Mouse (Mus musculus): ENCODE measurements around the gene Cul5. TPM values are rescaled to one million over a fixed set of nuclear protein-coding genes. Genes with fewer than 3 reads are reported as not detected.

The Cul5 gene
- polyA plus RNA-seq, 1 experiment from 2014 or later = 36.7 TPM

DNA sequence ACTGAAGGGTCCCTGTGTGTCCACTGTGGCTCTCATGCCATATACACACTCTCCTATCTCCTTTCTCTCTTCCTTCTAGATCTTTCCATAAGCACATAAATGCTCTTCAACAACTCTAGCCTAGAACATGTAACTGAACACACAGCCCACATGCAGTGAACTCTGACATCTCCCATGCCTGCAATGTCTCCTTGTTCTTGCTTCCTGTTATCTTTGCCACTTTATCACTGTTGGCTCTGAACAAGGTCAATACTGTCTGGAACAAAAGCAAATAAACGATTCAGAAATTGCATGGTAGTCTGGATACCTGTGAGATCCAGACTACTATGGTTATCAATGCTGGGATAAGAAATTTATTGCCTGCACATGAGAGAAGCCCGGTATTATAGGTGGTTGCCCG is 66.0 kb downstream of the Cul5 start:
- Histone ChIP-seq H3K4me2 (no peak overlapping the region), H3K27ac (replicated peaks) (no peak overlapping the region), H3K36me3 (no peaks in the 10 kb centered on the region), H3K27me3 (no peaks in the 10 kb centered on the region), H3K4me3 (no peak overlapping the region), H3K9ac (no peak overlapping the region), H3K4me1 (replicated peaks) (peaks cover 7% of the 10 kb centered on the region), H3K9me3 (no peaks in the 10 kb centered on the region)
- no peak for ATAC-seq (ENCODE audit: low FRiP score, low read depth)
- 88% methylated on average over 3 of the region's 3 CpGs for WGBS

DNA sequence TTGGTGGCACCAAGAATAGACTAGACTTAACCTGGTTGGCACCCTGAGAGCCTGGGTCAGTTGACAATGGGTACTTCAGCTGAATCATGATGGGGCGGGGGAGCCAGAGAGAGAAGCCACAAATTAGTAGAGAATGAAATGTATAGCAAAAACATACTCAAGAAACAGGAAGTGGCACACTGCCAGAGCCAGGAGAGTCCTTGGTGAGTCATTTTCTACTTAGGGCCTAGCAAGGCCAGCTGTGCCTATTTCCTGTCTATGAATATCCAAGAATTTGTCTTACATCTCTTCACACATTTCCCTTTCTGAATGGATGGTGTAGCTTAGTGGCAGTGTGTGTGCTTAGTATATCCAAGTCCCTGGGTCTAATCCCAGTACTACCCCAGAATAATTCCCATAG is 66.4 kb downstream of the Cul5 start:
- Histone ChIP-seq H3K9ac (no peak overlapping the region), H3K4me2 (no peak overlapping the region), H3K4me1 (replicated peaks) (0 out of 2 replicates have a peak, but pooled peaks cover 3% of the 10 kb centered on the region), H3K27me3 (no peaks in the 10 kb centered on the region), H3K27ac (replicated peaks) (no peak overlapping the region), H3K9me3 (no peaks in the 10 kb centered on the region), H3K36me3 (no peaks in the 10 kb centered on the region), H3K4me3 (no peak overlapping the region)
- WGBS = 88% methylated on average over 1 of the region's 1 CpGs
- no peak for ATAC-seq (ENCODE audit: low FRiP score, low read depth)

DNA sequence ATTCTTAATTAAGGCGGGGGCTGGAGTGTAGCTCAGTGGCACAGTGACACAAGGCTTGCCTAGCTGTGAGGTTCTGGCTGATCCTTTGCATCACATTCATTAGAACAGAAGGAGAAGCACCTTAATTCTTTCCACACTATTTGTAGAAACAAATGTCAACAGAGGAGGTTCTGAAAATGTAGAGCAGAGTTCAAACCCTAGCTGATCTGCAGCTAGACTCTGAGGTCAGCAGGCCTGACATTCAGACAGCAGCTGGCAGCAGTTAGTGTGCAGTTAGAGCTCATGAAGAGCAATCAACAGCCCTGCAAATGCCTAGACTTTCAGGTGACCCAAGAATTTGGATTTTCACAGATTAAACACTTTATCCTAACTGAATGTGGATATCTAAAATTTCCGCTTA is 68.3 kb downstream of the Cul5 start:
- peaks cover 8% of the 10 kb centered on the region; the same call in 1 of the 2 replicates for H3K36me3 ChIP-seq
- no peaks in the 10 kb centered on the region for H3K4me1 ChIP-seq (replicated peaks)
- 94% methylated on average over 2 of the region's 2 CpGs for WGBS
- H3K4me3 ChIP-seq = no peak overlapping the region
- ATAC-seq (ENCODE audit: low FRiP score, low read depth) = no peak
- H3K4me2 ChIP-seq = no peak overlapping the region
- H3K9ac ChIP-seq = no peak overlapping the region
- H3K27me3 ChIP-seq = no peaks in the 10 kb centered on the region
- H3K27ac ChIP-seq (replicated peaks) = no peak overlapping the region
- no peaks in the 10 kb centered on the region for H3K9me3 ChIP-seq

DNA sequence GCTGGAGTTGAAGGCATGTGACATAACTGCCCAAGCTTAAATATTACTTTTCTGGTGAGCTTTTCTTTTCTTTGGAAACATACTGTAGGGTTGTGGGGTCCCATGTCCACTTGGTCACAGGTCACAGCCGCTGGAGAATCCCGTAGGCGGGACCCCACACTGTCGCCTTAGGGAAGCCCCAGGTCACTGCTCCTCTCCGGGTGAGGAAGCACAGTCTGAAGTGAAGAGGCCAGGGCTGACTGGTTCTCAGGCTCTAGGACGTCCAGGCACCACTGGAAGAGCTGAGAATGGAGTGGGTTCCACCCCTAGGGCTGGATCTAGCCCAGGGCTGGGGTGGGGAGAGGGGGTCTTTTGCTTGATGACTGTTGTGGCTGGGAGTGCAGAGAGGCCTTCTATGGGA is 71.2 kb downstream of the Cul5 start:
- H3K4me2 ChIP-seq = no peak overlapping the region
- no peak overlapping the region for H3K9ac ChIP-seq
- no peaks in the 10 kb centered on the region for H3K9me3 ChIP-seq
- no peak for ATAC-seq (ENCODE audit: low FRiP score, low read depth)
- 72% methylated on average over 6 of the region's 6 CpGs for WGBS
- no peaks in the 10 kb centered on the region for H3K4me1 ChIP-seq (replicated peaks)
- H3K27ac ChIP-seq (replicated peaks) = no peak overlapping the region
- no peak overlapping the region for H3K4me3 ChIP-seq
- H3K27me3 ChIP-seq = no peaks in the 10 kb centered on the region
- peaks cover 25% of the 10 kb centered on the region for H3K36me3 ChIP-seq

DNA sequence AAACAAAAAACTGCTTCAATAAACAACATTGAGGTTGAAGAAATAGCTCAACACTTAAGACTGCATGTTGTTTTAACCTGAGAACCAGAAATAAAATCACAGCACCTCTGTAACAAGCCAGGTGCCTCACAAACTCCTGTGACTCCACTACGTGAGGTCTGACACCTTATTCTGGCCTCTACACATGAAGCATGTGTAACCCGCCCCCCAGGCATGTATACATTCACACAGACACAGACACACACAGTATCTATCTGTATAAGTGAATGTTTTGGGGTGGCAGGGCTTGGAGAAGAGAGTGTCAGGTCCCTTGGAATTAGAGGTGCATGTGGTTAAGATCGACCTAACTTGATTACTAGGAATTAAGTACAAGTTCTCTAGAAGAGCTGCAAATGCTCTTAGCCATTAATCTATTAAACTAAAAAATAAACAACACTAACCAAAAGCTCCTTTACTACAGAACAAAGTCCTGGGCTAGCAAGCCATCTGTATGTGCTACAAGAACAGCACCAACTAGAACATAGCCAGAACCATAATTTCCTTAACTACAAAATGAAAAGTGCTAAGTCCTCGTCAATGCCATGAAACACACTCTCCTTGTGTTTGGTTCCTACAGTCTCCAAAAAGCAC is 72.7 kb downstream of the Cul5 start:
- no peaks in the 10 kb centered on the region for H3K9me3 ChIP-seq
- 94% methylated on average over 4 of the region's 4 CpGs for WGBS
- no peak for ATAC-seq (ENCODE audit: low FRiP score, low read depth)

DNA sequence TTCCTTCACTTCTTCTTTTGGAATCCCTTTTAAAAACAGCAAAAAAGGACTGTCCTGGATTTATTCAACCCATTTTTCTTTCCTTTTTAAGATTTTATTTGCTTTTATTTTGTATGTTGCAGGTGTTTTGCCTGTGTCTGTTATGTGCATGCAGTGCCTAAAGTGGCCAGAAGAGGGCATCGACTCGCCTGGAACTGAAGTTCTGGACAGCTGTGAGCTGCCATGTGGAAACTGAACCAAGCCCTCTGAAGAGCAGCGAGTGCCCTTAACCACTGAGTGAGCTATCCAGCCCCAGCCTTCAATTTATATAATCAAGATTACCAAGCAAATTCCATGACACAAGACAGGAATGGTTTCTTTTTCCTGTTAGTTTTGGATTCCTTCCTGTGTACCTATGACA is 75.0 kb downstream of the Cul5 start:
- peaks cover 62% of the 10 kb centered on the region for H3K36me3 ChIP-seq

More for the DNA sequence above, 72.7 kb downstream of the Cul5 start:
- no peaks in the 10 kb centered on the region for H3K4me1 ChIP-seq (replicated peaks)
- H3K27ac ChIP-seq (replicated peaks) = no peak overlapping the region
- H3K4me3 ChIP-seq = no peak overlapping the region
- H3K9ac ChIP-seq = no peak overlapping the region
- no peak overlapping the region for H3K4me2 ChIP-seq
- peaks cover 40% of the 10 kb centered on the region for H3K36me3 ChIP-seq
- no peaks in the 10 kb centered on the region for H3K27me3 ChIP-seq

DNA sequence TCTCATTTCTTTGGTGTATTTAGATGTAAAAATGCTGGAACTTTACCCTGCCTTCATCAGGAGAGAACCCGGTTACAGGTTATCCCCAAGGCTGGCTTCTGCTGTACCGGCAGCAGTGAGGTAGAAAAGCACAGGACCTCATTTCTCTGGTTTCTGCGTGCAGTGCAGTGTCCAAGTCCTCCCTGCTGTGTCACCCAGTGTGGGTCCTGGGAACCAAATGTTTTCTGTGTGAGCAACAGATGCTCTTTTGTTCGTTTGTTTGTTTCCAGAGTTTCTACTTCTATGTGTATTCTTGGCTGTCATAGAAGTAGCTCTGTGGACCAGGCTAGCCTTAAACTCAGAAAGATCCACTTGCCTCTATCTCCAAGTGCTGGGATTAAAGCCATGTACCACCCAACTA is 87.9 kb downstream of the Cul5 start:
- 82% methylated on average over 4 of the region's 4 CpGs for WGBS
- Histone ChIP-seq H3K36me3 (peaks cover 68% of the 10 kb centered on the region), H3K4me2 (no peak overlapping the region), H3K4me1 (replicated peaks) (no peaks in the 10 kb centered on the region), H3K27me3 (no peaks in the 10 kb centered on the region), H3K27ac (replicated peaks) (no peak overlapping the region), H3K9me3 (no peaks in the 10 kb centered on the region), H3K4me3 (no peak overlapping the region), H3K9ac (no peak overlapping the region)
- ATAC-seq (ENCODE audit: low FRiP score, low read depth) = no peak

More for the DNA sequence above, 75.0 kb downstream of the Cul5 start:
- Histone ChIP-seq H3K4me3 (no peak overlapping the region), H3K4me2 (no peak overlapping the region), H3K4me1 (replicated peaks) (no peaks in the 10 kb centered on the region), H3K9me3 (no peaks in the 10 kb centered on the region), H3K27ac (replicated peaks) (no peak overlapping the region), H3K27me3 (no peaks in the 10 kb centered on the region), H3K9ac (no peak overlapping the region)
- 5% methylated on average over 3 of the region's 3 CpGs for WGBS
- ATAC-seq (ENCODE audit: low FRiP score, low read depth) = no peak

DNA sequence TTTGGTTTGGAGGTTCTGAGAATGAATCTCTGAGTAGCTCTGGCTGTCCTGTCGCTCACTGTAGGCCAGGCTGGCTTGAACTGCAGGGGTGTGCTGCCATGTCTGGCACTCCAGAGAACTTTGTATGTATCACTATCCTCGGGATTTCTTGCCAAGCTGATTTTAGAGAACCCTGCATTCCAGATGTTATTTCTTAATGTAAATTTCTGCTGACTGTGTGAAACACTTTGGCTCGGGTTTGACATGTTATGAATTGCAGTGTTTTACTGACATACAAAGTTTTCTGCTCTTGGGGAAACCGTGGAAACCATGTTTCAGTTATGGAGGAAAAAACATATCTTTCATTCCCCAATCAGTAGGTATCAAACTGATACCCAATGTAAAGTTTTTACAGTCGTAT is 94.1 kb downstream of the Cul5 start:
- no peak overlapping the region for H3K27ac ChIP-seq (replicated peaks)
- no peak overlapping the region for H3K4me2 ChIP-seq
- no peaks in the 10 kb centered on the region for H3K4me1 ChIP-seq (replicated peaks)
- no peak overlapping the region for H3K9ac ChIP-seq
- H3K36me3 ChIP-seq = peaks cover 33% of the 10 kb centered on the region
- WGBS = 89% methylated on average over 5 of the region's 5 CpGs
- ATAC-seq (ENCODE audit: low FRiP score, low read depth) = no peak
- no peaks in the 10 kb centered on the region for H3K27me3 ChIP-seq
- no peak overlapping the region for H3K4me3 ChIP-seq
- H3K9me3 ChIP-seq = no peaks in the 10 kb centered on the region

DNA sequence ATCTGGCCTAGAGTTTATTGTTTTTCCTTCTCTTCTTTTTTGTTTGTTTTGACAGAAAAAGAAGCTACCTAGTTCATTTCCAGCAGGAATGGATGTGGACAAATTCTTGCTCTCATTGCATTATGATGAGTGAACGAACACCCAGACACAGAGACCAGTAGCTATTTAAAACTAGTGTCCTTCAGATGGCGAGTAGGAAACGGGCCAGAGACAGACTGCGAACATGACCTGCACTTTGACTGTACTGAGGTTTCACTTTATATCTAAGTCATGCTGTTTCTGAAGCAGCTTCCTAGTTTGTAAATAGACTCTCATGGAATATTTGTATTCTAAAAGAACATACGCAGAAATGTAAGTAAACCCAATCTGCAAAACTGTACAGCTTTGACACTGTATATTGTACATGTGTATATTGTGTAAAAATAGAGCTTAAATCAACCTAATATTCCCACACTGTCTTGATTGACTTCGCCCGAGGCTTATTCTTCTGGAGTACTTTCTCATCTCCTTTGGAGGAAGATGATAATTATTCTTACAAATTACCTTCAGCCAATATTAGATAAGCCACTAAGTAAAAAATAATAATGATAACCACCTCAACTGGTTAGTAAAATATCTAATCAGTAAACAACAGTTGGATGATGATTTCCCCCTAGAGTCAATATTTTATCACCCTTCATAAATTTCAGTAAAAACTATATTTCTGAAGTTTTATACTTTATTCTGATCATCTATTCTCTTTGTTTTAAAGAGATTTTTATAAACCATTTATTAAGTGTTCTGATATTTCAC is 97.1 kb downstream of the Cul5 start:
- Histone ChIP-seq H3K27me3 (no peaks in the 10 kb centered on the region), H3K27ac (replicated peaks) (no peak overlapping the region), H3K4me2 (no peak overlapping the region), H3K4me3 (no peak overlapping the region), H3K4me1 (replicated peaks) (no peaks in the 10 kb centered on the region), H3K9me3 (no peaks in the 10 kb centered on the region), H3K36me3 (peaks cover 41% of the 10 kb centered on the region), H3K9ac (no peak overlapping the region)
- 94% methylated on average over 7 of the region's 7 CpGs for WGBS
- ATAC-seq (ENCODE audit: low FRiP score, low read depth) = no peak

DNA sequence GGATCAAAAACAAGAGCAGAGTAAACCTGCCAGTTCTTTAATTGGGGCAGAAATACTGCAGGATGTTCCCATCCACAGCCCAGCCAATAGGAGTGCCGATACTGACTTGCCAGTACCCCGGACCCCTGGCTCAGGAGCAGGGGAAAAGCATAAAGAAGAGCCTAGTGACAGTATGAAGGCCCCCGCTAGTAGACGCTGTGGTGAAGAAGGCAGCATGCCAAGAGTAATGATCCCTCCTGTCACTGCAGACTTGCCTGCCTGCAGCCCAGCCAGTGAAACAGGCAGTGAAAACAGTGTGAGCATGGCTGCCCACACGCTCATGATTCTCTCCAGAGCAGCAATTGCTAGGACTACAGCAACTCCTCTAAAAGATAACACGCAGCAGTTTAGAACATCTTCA is 99.2 kb downstream of the Cul5 start:
- H3K36me3 ChIP-seq = peaks cover 54% of the 10 kb centered on the region
- no peaks in the 10 kb centered on the region for H3K4me1 ChIP-seq (replicated peaks)
- H3K9me3 ChIP-seq = no peaks in the 10 kb centered on the region
- no peak overlapping the region for H3K9ac ChIP-seq
- H3K27me3 ChIP-seq = no peaks in the 10 kb centered on the region
- ATAC-seq (ENCODE audit: low FRiP score, low read depth) = no peak
- H3K4me3 ChIP-seq = no peak overlapping the region
- no peak overlapping the region for H3K27ac ChIP-seq (replicated peaks)
- H3K4me2 ChIP-seq = no peak overlapping the region
- 81% methylated on average over 6 of the region's 6 CpGs for WGBS
